Mouse (Mus musculus) kidney, postnatal 4 days (tissue): ENCODE results near the gene Ifit2.

Source experiments
- DNase-seq, 2 experiments: peaks; one replicate each; pipeline ENCODE4 v3.0.0; 2021; ENCODE audit warnings: mixed read lengths in 2 of 2

The Ifit2 gene

DNA sequence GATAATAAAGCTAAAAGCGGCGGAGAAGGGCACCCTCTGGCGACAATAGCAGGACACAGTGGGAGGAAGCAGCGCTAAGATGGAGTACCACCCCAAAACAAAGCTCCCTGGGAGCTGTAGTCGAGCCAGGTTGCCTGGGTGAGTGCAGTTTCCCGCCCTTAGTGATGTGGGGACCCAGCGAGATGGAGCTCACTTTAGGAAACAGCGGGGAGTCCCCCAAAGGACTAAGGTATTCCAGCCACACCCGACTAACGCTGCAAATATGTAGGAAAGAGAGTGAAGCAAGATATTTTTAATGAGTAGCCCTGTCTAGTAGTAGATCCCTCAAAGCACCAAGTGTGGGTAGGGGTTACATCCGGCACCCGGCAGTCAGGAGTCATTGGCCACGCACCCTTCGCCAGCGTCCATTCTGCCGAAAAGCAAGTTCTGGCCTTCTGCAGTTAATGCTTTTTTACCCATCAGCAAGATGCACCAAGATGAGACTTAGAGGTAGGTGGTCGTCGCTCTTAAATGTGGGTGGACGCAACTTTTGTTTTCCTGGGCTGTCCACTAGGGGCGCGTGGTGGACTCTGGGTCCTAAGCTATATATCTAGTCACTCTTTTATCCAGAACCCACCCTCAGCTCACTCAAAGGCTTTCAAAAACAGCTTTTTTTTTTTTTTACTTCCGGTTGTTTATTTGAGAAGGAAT is at the start of gene Ifit2:
Gene Ifit2, plus strand, starts transcription at position 161 of the 690 bp plus-strand sequence.
- DNase-seq, result peak; percentile 78 to 86

DNA sequence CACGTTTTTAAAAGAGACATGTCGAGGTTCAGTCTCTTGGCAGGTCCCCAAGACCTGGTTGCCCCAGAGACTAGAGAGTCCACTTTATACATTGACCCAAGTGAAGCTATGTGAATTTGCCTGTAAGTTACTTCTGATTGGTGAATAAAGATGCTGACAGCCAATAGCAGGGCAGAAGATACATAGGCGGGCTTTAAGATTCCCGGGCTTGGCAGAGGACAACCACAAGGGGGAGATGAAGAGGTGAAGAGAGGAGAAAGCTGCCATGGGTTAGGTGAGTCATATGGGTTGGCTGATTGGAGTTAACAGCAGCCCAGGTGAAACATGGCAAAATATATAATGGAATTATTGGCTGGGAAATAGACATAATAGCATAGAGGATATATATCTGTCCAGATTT is 49.7 kb upstream of the Ifit2 start:
- DNase-seq, result peak; percentile 77 to 83

DNA sequence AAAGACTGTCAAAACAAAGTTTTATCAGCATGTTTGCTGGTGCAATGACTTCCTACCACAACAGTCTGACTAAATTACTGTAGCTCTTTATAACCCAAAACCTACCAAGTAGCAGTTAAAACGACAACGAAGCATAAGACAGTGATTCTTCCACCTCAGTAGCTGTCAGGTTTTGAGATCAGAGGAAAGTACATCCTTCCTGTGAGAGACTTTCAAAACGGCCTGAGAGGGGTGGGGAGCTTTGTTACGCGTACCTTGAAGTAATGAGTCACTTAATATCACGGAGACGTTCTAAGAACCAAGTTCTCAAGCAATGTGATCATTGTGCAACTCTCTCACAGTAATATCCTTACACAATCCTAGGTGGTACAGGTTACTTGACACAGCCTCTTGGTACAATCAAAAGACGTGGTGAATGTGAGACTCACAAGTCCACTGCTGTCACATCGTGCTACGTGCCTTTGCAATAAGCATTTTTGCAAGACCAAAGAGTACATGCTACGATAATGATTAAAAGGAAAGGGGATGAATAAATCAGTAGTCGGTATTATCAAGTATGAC is 45.3 kb upstream of the Ifit2 start:
- no peak for DNase-seq

DNA sequence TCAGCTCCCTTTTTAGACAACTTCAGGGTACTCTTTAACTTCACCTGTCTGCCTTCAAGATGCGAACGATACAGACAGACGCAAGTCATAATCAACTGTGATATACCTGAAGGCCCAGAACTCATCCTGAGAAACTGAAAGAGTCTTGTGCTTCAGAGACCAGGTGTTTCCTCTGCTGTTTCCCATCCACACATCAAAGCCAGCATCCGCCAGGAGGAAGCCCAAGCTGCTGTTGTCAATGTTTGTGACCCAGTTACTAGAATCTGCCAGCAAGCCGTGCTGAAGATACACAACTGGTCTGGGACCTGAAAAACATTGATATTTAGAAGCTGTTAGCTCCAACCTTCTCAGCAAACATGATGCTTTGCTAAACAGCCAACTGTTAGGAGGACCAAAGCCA is 39.8 kb upstream of the Ifit2 start:
- DNase-seq, result no peak

DNA sequence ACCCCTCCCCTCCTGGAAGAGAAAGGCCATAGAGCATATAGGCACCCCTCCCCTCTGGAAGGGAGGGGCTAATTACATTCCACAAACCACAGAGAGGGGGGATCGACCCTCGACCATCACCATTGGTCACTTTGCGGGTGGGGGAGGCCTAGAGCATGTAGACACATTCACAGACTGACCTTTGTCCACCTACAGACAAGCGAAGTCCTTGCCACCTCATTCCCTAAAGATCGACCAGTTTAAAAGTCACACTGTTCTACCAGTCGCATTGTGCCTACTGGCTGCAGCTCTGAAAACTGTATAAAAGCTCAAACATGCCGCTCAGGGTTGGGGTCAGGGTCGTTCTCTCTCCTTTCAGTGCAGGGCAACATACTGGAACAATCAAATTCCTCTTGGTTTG is 39.0 kb upstream of the Ifit2 start:
- DNase-seq, result peak; percentile 27 to 52

DNA sequence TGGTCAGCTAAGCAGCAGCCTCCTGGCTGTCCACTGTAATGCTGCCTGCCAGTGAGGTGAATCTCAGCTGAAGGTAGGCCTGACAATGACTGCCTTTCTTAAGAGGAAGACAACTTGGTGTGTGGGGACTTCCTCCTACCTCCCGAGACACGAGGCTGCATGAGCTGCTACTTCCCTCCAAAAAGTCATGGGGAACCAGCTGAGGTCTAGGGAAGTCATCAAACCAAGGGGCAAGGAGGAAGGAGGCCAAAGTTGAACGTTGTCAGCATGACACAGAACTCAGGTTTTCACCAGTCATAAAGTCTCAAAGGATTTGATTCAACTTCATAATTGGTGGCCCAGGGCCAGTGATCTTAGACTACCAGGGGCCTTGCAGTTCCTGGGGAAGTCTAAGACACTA is 34.8 kb upstream of the Ifit2 start:
- DNase-seq, result no peak

DNA sequence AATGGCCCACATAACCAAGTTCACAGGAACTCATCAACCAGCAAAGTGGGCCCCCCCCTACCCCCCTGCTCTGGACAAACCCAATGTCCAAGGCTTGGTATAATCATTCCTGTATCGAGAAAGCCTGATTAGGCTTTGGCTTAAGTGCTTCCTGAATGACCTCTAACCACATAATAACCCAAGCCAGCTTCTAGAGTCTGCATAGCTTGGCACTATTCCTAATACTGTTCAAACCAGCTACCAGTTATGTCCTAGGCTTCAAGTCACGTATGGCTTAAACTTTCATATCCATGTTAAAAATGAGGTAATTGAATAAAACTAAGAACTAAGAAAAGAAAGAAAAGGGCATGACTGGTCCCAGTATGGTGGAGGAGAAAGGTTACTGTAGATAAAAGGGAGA is 34.1 kb upstream of the Ifit2 start:
- DNase-seq, result no peak

DNA sequence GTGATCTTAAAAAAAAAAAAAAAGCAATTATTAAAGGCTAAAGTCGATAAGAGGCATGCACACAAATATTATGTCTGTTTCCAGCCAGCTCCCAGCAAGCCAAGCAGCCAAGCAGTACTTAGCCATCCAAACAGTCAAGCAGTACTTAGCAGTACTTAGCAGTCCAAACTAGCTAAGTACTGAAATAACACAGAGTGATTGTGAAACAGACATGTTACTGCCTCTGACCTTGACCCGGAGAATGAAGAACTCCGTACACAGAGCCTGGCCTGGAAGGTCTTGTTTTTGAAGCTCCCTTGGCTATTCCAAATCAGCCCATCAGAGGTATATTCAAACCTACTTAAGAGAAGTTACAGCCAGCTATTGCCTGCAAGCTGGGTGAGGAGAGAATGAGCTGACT is 33.3 kb upstream of the Ifit2 start:
- no peak for DNase-seq

DNA sequence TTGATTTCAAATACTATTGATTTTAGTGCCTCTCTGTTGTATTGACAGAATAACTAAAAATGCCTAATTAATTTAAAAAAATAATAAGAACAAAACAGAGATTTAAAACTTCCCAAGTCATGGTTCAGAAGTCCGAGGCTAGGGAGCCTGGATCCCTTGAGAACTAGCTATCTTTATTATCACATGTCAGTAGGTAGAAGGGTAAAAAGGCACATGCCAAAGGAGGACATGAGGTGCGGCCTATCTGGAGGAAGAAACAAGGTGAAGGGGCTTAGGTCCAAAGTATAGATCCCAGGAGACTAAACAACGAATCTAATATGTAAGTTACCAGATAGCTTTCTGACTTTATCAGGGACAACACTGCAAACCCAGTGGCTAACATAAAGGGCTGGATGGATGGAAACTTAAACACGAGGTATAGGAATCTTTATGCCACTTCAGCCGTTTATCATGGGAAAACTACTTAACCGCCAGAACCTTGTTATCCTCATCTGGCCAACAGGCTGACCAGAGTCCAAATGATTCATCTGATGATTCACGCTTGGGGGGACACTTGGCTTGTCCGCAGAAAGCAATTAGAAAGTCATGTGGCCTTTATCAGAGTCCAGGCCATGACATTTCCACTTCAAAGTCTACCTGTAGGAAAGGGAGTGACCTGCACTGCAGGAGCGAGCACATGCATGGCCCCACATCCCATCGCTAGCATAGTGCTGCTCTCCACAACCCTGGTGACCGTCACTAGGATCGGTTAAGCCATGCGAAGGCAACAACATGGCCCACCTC is 32.5 kb upstream of the Ifit2 start:
- DNase-seq, result peak in 1 of 2 experiments; percentile 22

DNA sequence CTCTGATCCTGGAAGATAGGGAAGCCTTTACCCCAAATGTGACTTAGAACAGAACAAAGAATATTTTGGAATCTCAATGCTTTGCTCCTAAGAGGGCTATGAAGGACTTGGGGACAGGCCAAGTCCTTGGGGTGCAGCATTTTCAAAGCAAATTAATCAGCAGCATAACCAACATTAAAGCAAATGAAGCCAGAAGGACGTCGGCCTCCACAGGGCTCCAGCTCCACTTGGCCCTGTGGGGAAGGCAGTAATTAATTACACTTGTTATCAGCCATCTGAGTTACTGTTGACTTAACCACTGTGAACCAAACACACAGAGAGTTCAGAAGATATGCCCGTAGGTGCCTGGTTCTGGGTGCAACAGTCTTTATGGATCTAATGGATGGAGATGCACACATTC is 31.7 kb upstream of the Ifit2 start:
- DNase-seq, result no peak

DNA sequence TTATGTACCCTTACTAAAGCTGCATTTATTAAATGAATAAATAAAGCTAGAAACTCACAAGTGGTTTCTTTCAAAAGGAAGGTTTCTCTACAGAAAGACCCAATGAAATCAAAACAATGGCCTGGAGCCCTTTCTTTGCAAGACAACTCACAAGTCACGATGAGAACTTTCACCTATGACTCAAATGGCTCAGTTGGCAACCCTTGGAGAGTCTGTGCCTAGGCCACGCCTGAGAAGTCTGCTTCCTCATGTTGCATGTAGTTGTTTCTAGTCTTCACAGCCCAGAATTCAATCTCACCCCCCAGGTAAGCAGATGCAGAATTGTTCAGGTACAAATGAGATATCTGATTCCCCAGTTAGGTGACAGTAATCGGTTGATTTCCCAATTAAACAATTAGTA is 30.8 kb upstream of the Ifit2 start:
- no peak for DNase-seq

DNA sequence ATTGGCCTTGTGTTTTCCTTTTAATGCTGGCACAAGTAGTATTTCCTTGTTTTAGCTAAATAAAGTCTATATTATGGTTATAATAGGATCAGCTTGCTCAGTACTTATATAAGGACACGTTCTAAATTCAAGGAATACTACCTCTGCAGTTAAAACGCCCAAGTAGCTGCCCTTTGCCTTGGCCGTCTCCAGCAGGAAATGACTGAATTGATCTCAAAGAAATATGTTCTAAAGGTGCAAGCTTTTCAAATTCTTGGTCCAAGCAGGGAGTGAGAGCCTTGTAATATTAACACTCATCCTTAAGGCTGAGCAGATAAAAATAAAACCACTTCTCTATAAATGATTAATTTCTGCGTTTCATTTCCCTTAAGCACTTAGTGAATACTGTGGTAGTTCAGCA is 30.4 kb upstream of the Ifit2 start:
- no peak for DNase-seq

DNA sequence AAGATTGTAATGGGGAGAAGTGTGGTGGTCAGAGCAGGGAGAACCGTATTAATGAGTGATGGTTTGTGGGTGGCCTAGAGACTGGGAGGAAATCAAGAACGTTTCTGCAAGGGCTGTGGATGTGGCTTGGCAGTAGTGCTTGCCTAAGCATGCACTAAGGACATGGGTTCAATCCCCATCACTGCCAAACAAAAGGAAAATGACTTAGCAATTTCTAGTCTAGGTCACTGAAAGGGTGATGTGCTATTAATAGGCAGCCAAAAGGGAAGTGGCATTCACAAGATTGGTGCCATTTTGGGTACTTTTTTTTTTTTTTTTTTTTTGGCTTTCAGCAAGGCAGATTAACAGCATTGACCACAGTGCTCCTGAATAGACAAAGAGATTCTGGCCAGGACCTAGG is 29.1 kb upstream of the Ifit2 start:
- DNase-seq, result no peak

DNA sequence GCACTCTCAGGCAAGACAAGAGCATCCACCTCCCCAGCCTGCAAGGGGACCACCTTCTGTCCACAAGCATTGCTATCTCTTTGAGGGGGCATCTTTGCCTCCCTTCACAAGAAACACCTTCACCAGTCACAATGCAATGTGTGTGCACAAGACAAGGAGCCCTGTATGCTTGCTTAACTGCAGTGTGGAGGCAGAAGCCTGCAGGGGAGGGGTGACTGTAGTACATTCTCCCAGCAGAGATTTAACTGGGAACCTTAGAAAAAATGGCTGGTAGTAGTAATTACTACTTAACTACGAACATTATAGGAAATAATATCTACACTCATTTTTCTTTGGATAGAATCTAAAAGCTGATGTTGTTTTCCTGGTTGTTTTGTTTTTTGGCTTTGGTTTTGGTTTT is 28.5 kb upstream of the Ifit2 start:
- no peak for DNase-seq

DNA sequence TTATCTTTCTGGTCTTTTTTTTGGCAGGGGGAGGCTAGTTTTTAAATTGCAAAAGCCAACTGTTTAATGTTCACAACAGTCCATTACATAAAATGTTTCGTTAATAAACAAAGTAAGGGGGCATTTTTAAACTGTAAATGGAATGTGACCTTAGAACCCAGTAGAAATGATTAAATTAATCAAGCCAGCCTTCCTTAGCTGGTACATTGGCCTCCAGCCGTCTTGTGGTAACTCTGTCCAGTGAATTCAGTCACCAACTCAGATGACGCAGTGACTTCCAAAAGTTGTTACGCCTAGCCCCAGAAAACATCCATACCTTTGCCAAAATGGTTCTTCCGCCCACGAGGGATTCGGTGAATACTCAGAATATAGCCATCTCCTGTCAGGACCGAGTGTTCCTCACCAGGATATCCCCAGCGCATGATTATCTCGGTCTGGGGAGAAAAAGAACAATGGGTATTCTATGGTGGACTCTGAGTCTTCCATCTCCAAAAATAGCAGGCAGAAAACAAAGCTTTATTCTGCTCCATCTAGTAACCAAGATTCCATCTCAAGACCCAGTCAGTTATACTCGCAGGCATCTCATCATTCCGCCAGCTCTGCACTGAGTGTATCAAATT is 27.3 kb upstream of the Ifit2 start:
- no peak for DNase-seq

DNA sequence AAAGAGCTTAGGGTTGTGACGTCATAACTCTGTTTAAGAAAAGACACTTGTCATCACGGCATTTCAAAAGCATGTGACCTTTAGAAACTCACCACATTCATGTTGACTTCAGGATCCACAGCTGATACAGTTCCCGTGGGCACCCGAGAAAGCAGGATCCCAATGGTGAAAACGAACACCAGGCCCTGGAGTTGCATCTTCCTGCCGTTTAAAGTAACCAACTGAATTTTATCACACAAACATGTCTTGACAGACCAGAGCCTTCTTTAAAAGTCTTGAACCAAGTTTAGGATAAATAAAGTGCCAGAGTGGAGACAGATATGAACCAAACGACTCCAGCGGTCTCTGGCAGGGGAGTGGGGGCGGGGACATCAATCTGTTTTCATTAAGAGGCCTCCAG is 25.8 kb upstream of the Ifit2 start:
- DNase-seq, result no peak

DNA sequence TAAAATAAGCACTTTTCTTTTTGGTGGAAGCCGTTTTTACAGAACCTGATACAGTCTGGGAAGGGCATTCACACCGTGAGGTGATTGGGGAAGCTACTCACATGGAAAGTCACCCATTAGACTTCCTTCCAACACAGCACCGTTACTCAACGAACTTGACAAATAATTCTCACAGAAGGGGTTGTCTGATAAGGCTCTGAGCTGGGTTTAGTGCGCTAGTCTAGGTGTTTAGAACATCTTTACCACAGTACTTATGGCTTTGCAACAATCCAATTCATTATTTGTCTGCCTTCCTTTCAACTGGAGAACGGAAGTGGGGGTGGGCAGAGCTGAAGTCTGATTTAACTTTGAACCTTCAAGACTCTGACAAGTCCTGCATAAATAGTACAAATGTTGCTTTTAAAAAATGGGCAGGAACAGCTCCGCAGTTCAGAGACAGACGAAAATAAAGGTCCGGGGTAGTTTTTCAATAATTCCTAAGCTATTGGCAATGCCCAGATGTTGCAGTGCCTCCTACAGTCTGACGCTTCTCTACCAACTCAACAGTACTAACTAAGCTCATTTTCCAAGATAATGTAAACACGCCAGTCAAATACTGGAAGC is 24.1 kb upstream of the Ifit2 start:
- peak; percentile 22 to 52 for DNase-seq

DNA sequence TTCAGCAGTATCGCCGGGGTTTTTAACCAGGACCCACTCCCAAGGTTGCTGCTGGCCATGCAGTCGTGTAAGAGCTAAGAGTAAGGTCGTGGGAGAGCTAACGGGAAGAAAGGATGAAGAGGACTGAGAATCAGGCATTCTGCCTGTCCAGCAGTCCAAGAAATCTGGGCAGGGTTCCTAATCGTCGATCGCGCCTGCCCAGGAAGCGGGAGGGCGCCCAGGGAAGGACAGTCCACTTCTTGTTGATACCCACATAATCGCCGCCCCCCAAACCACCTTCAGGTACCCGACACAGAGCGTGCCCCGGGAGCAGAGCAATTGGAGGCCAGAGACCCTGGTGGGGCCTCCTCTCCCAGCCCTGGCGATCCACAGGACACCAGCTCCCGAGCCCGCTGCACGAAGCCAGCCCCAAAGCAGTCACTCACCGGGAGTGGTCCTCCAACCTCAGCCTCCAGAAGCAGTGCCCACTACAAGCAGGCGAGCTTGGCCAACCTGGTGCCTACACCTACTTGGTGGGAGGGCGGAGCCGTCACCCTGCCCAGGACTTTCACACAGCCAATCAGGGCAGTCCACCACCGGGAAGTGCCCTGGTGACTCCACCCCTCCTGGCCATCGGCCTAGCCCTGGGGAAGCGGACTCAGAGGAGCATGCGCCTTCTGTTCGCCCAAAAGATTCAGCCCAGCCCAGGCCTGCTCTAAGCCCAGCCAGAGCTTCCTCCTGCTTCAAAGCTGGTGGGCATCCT is 23.4 kb upstream of the Ifit2 start, which contains the start of gene Lipa:
Gene Lipa, minus strand, starts transcription at position 534 of the 742 bp plus-strand sequence.
- peak; percentile 95 to 96 for DNase-seq

DNA sequence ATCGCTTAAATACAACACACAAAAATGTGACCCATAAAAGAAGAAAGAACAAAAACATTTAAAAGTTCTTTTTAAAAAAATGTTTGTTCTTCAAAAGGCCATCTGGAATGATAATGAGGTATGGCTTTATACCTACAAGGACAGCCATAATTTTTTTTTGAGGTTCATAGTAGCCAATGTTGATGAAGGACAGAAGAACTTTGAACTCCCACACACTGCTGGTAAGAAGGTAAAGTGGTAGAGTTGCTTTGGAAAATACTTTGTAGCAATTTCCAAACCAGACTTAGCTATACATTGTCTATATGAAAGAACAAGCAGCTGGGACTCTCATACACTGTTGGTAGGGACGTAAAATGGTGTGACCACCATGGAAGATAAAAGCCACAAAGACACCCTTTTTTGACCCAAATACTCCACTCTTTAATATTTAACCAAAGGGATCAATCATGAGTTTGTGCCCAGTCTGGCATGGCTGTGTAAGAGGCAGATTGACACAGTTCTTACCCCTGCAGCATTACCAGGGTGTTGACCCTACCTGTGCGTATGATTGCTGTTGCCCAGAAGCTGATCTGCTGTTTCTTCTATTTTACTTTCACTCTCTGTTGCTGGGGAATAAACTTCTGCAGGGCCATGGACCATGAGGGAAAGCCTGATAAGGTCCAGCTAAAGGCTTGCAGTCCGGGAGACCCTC is 18.3 kb upstream of the Ifit2 start:
- DNase-seq, result no peak

DNA sequence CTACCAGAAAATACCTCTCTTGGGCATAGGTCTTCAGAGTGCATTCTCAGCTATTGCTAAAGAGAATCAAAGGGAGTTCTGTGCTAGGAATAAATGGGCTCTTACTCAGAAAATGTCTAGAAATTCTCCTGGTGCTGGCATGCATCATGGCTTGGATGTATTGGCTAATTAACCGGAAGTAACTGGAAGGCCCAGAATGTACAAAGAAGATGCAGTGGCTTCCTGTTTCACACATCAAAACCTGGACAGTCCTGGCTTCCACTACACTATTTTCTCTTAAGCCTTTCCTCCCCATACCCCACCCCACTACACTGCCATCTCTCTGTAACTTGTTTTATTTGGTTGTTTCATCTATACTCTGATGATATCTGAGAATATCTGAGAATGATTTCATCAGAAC is 11.1 kb upstream of the Ifit2 start:
- DNase-seq, result no peak

DNA sequence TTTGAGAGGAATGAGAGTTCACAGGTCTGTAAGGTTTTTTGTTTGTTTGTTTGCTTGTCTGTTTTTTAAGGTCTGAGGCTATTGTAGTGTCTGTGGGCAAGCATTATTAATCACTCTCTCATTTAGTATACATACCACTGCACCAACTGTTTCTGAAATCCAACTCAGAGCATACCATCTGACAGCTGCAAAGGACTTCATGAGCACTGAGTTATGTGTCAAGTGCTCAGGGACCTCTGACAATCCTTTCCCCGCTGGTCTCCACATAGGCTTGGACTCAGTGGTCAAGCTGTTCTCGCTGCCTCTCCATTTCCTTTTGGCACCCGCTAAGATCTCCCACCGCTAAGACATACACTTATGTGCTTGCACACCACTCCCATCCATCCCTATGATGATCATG is 4.3 kb upstream of the Ifit2 start:
- no peak for DNase-seq

DNA sequence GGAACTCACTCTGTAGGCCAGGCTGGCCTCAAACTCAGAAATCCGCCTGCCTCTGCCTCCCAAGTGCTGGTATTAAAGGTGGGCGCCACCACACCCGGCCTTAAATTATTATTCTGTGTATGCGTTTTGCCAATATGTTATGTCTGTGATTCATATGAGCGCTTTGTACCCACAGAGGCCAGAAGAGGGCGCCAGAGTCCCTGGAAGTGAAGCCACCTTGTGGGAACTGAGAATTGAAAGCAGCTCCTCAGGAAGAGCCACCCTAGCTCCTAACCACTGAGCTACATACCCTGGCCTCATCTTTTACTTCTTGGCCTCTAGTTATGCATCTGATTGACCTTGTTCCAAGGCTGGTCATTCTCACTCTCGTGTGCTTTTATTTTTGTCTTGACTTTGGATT is 2.5 kb upstream of the Ifit2 start:
- DNase-seq, result peak; percentile 90
